Mouse (Mus musculus): ENCODE data around the gene Akap12. TPM values are rescaled to one million over a fixed set of nuclear protein-coding genes. Genes with fewer than 3 reads are reported as not detected.

Akap12 gene
- polyA plus RNA-seq, 1 experiment from 2014 or later = 41.3 TPM

GRCm38 (mm10) chr10:4386609-4387591, 120.7 kb downstream of the Akap12 start:
- Histone ChIP-seq H3K4me1 (peaks cover 34% of the 10 kb centered on the region), H3K9me3 (replicated peaks) (no peaks in the 10 kb centered on the region), H3K9ac (peak overlapping the region; percentile 99), H3K36me3 (no peaks in the 10 kb centered on the region), H3K27me3 (no peaks in the 10 kb centered on the region), H3K27ac (replicated peaks) (peak overlapping the region; percentile 99), H3K4me3 (replicated peaks) (peak overlapping the region; percentile 97), H3K4me2 (replicated peaks) (peak overlapping the region; percentile 73)
- WGBS = under 1% methylated on average over 54 of the region's 133 CpGs
- peak; percentile 96 for ATAC-seq (ENCODE audit: insufficient number of reproducible peaks, low FRiP score, low TSS enrichment, low read depth)

GRCm38 (mm10) chr10:4387701-4388383, 121.7 kb downstream of the Akap12 start, which contains the start of gene Zbtb2:
Gene Zbtb2 (minus strand): TSS chr10:4388108.
- Histone ChIP-seq H3K36me3 (peaks cover 2% of the 10 kb centered on the region; the same call in 1 of the 2 replicates), H3K27me3 (no peaks in the 10 kb centered on the region), H3K4me2 (replicated peaks) (peak within 1 kb of the TSS; percentile 73), H3K4me3 (replicated peaks) (peak within 1 kb of the TSS; percentile 97), H3K4me1 (peaks cover 35% of the 10 kb centered on the region), H3K9ac (peak within 1 kb of the TSS; percentile 99), H3K9me3 (replicated peaks) (no peaks in the 10 kb centered on the region), H3K27ac (replicated peaks) (peak within 1 kb of the TSS; percentile 99)
- under 1% methylated on average over 68 of the region's 87 CpGs for WGBS
- no peak for ATAC-seq (ENCODE audit: insufficient number of reproducible peaks, low FRiP score, low TSS enrichment, low read depth)

- Histone ChIP-seq H3K4me1 (peaks cover 35% of the 10 kb centered on the region), H3K27ac (replicated peaks) (peak overlapping the region; percentile 99), H3K9ac (peak overlapping the region; percentile 99), H3K9me3 (replicated peaks) (no peaks in the 10 kb centered on the region), H3K4me3 (replicated peaks) (peak overlapping the region; percentile 97), H3K4me2 (replicated peaks) (peak overlapping the region; percentile 73), H3K36me3 (peaks cover 4% of the 10 kb centered on the region; the same call in 1 of the 2 replicates), H3K27me3 (no peaks in the 10 kb centered on the region)
- no peak for ATAC-seq (ENCODE audit: insufficient number of reproducible peaks, low FRiP score, low TSS enrichment, low read depth)
- under 1% methylated on average over 19 of the region's 19 CpGs for WGBS
Observed at GRCm38 (mm10) chr10:4388384-4388745, 122.2 kb downstream of the Akap12 start.

- Histone ChIP-seq H3K36me3 (peaks cover 4% of the 10 kb centered on the region; the same call in 1 of the 2 replicates), H3K4me2 (replicated peaks) (peak overlapping the region; percentile 73), H3K9me3 (replicated peaks) (no peaks in the 10 kb centered on the region), H3K9ac (peak overlapping the region; percentile 99; the same call in 1 of the 2 replicates), H3K4me3 (replicated peaks) (peak overlapping the region; percentile 97), H3K27me3 (no peaks in the 10 kb centered on the region), H3K27ac (replicated peaks) (0 out of 2 replicates have a peak overlapping the region, but pooled peaks have one; percentile 99), H3K4me1 (peaks cover 35% of the 10 kb centered on the region)
- WGBS = 11% methylated on average over 10 of the region's 10 CpGs
- ATAC-seq (ENCODE audit: insufficient number of reproducible peaks, low FRiP score, low TSS enrichment, low read depth) = no peak
Observed at GRCm38 (mm10) chr10:4389036-4389435, 122.9 kb downstream of the Akap12 start.

GRCm38 (mm10) chr10:4389461-4390112, 123.4 kb downstream of the Akap12 start:
- Histone ChIP-seq H3K9me3 (replicated peaks) (no peaks in the 10 kb centered on the region), H3K36me3 (peaks cover 4% of the 10 kb centered on the region; the same call in 1 of the 2 replicates), H3K4me1 (peaks cover 35% of the 10 kb centered on the region), H3K27ac (replicated peaks) (peak overlapping the region; percentile 23; the same call in 1 of the 2 replicates), H3K4me2 (replicated peaks) (peak overlapping the region; percentile 73), H3K27me3 (no peaks in the 10 kb centered on the region), H3K4me3 (replicated peaks) (peak overlapping the region; percentile 97), H3K9ac (peak overlapping the region; percentile 3; the same call in 1 of the 2 replicates)
- 27% methylated on average over 5 of the region's 5 CpGs for WGBS
- no peak for ATAC-seq (ENCODE audit: insufficient number of reproducible peaks, low FRiP score, low TSS enrichment, low read depth)

GRCm38 (mm10) chr10:4390550-4390949, 124.4 kb downstream of the Akap12 start:
- Histone ChIP-seq H3K27ac (replicated peaks) (no peak overlapping the region), H3K4me3 (replicated peaks) (no peak overlapping the region), H3K9me3 (replicated peaks) (no peaks in the 10 kb centered on the region), H3K27me3 (no peaks in the 10 kb centered on the region), H3K36me3 (peaks cover 5% of the 10 kb centered on the region; the same call in 1 of the 2 replicates), H3K4me2 (replicated peaks) (no peak overlapping the region), H3K9ac (no peak overlapping the region), H3K4me1 (peaks cover 35% of the 10 kb centered on the region)
- WGBS = 44% methylated on average over 2 of the region's 2 CpGs
- no peak for ATAC-seq (ENCODE audit: insufficient number of reproducible peaks, low FRiP score, low TSS enrichment, low read depth)

- no peak overlapping the region for H3K4me2 ChIP-seq (replicated peaks)
- no peaks in the 10 kb centered on the region for H3K27me3 ChIP-seq
- peaks cover 9% of the 10 kb centered on the region; the same call in 1 of the 2 replicates for H3K36me3 ChIP-seq
- no peak overlapping the region for H3K9ac ChIP-seq
- H3K27ac ChIP-seq (replicated peaks) = no peak overlapping the region
- H3K4me3 ChIP-seq (replicated peaks) = no peak overlapping the region
- WGBS = 59% methylated on average over 5 of the region's 5 CpGs
- no peak for ATAC-seq (ENCODE audit: insufficient number of reproducible peaks, low FRiP score, low TSS enrichment, low read depth)
- peaks cover 35% of the 10 kb centered on the region for H3K4me1 ChIP-seq
- no peaks in the 10 kb centered on the region for H3K9me3 ChIP-seq (replicated peaks)
Observed at GRCm38 (mm10) chr10:4391076-4391475, 124.9 kb downstream of the Akap12 start.

- peaks cover 35% of the 10 kb centered on the region for H3K4me1 ChIP-seq
- H3K4me3 ChIP-seq (replicated peaks) = no peak overlapping the region
- no peak overlapping the region for H3K27ac ChIP-seq (replicated peaks)
- no peaks in the 10 kb centered on the region for H3K9me3 ChIP-seq (replicated peaks)
- H3K36me3 ChIP-seq = peaks cover 12% of the 10 kb centered on the region; the same call in 1 of the 2 replicates
- H3K4me2 ChIP-seq (replicated peaks) = peak overlapping the region; percentile 6; the same call in 1 of the 2 replicates
- no peaks in the 10 kb centered on the region for H3K27me3 ChIP-seq
- no peak for ATAC-seq (ENCODE audit: insufficient number of reproducible peaks, low FRiP score, low TSS enrichment, low read depth)
- 41% methylated on average over 6 of the region's 6 CpGs for whole genome bisulfite sequencing
- no peak overlapping the region for H3K9ac ChIP-seq
Observed at GRCm38 (mm10) chr10:4391851-4392250, 125.7 kb downstream of the Akap12 start.

GRCm38 (mm10) chr10:4395321-4395720, 129.1 kb downstream of the Akap12 start:
- WGBS = 83% methylated on average over 3 of the region's 3 CpGs
- H3K9ac ChIP-seq = no peak overlapping the region
- H3K27ac ChIP-seq (replicated peaks) = no peak overlapping the region
- H3K4me3 ChIP-seq (replicated peaks) = no peak overlapping the region
- H3K4me1 ChIP-seq = peaks cover 17% of the 10 kb centered on the region
- no peak overlapping the region for H3K4me2 ChIP-seq (replicated peaks)
- no peaks in the 10 kb centered on the region for H3K27me3 ChIP-seq
- no peak for ATAC-seq (ENCODE audit: insufficient number of reproducible peaks, low FRiP score, low TSS enrichment, low read depth)
- peaks cover 32% of the 10 kb centered on the region for H3K36me3 ChIP-seq
- H3K9me3 ChIP-seq (replicated peaks) = no peaks in the 10 kb centered on the region

- Histone ChIP-seq H3K4me3 (replicated peaks) (no peak overlapping the region), H3K27me3 (no peaks in the 10 kb centered on the region), H3K36me3 (peaks cover 34% of the 10 kb centered on the region), H3K9me3 (replicated peaks) (no peaks in the 10 kb centered on the region), H3K9ac (no peak overlapping the region), H3K27ac (replicated peaks) (no peak overlapping the region), H3K4me2 (replicated peaks) (no peak overlapping the region), H3K4me1 (no peaks in the 10 kb centered on the region)
- ATAC-seq (ENCODE audit: insufficient number of reproducible peaks, low FRiP score, low TSS enrichment, low read depth) = no peak
- WGBS = 84% methylated on average over 5 of the region's 5 CpGs
Observed at GRCm38 (mm10) chr10:4398058-4398457, 131.9 kb downstream of the Akap12 start.
